Mouse (Mus musculus): ENCODE results near the gene Adk. TPM values are rescaled to one million over a fixed set of nuclear protein-coding genes. Genes with fewer than 3 reads are reported as not detected.

The Adk gene
- total and polyA plus RNA-seq, 3 experiments: 47.9 to 129 (median 59.0) TPM

DNA sequence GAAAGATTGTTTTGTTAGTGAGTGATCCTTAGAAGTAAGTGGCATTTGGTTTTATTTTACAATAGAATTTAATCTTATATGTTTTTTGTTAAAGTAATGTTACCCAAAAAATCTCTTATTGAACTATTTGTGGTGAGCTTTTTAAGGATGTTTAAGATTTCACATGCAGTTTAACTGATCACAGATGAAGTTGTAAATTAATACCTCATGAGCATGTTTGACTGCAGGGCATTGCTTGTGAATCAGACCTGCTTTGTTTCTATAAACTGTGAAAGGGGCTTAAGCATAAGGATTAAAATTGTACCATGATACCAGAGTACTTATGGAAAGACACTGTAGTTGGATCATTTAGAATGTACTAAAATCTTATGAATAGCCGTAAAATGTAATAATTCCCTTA is 94.8 kb downstream of the Adk start:
- H3K4me2 ChIP-seq (ENCODE audit: insufficient read depth, low read depth, poor library complexity, severe bottlenecking): no peak overlapping the region
- H3K9ac ChIP-seq (ENCODE audit: insufficient read depth, low read depth): no peak overlapping the region
- dilution Hi-C loops (cut with MboI; ENCODE audit: extremely low pct_ligation_motif_present, extremely low pct_unique_long_range_greater_than_20kb, low sequenced_read_pairs) (no loop called here), in situ Hi-C loops (cut with MboI; ENCODE audit: low pct_ligation_motif_present, low pct_unique_long_range_greater_than_20kb, low sequenced_read_pairs) (loop anchor here (5.0 to 10.0 kb wide), 2 partner anchors 458 to 515 kb away; no protein-coding TSS in a partner anchor)
- no peak for TF ChIP-seq ELF1 (IDR thresholded peaks at IDR 0.05; ENCODE audit: low read depth, low read length)
- TF ChIP-seq MAFK (IDR thresholded peaks at IDR 0.05; ENCODE audit: insufficient replicate concordance, low read length): no peak
- TF ChIP-seq BHLHE40 (IDR thresholded peaks at IDR 0.05; ENCODE audit: low read depth, low read length): no peak
- no peak for TF ChIP-seq MAX (IDR thresholded peaks at IDR 0.05; ENCODE audit: low read length)
- TF ChIP-seq ZNF384 (IDR thresholded peaks at IDR 0.05; ENCODE audit: low read depth, low read length): no peak
- no peak for TF ChIP-seq POLR2A (IDR thresholded peaks at IDR 0.05; ENCODE audit: low read depth, low read length)
- no peak for TF ChIP-seq IRF4 (IDR thresholded peaks at IDR 0.05; ENCODE audit: low read depth, low read length)
- TF ChIP-seq PAX5 (IDR thresholded peaks at IDR 0.05; ENCODE audit: low read length): no peak
- no peak for TF ChIP-seq NRF1 (IDR thresholded peaks at IDR 0.05; ENCODE audit: low read depth, low read length)
- H3K4me1 ChIP-seq (ENCODE audit: control insufficient read depth in 1 of 2, insufficient read depth in 2 of 2): peaks cover 2 to 15% of the 10 kb centered on the region in 2 experiments; a peak in 2 of 4 replicates
- no peak overlapping the region for H3K4me3 ChIP-seq (replicated peaks in 1 of 3; ENCODE audit: low read depth in 2 of 3, low read length in 2 of 3, poor library complexity in 1 of 3)
- no peaks in the 10 kb centered on the region for H3K27me3 ChIP-seq (replicated peaks)
- H3K36me3 ChIP-seq (replicated peaks in 1 of 2; ENCODE audit: control insufficient read depth in 1 of 2, insufficient read depth in 1 of 2, low read length in 1 of 2): no peaks in the 10 kb centered on the region
- H3K9me3 ChIP-seq (replicated peaks; ENCODE audit: low read length): no peaks in the 10 kb centered on the region
- DNase-seq (ENCODE audit: extremely low read depth): no peak
- H3K79me2 ChIP-seq (replicated peaks; ENCODE audit: control insufficient read depth, extremely low read depth, insufficient read depth, poor library complexity, severe bottlenecking): no peaks in the 10 kb centered on the region
- H3K27ac ChIP-seq (ENCODE audit: insufficient read depth, low read depth): no peak overlapping the region

GRCm38 (mm10) chr14:21150301-21150700 is 97.9 kb downstream of the Adk start:
- no peak overlapping the region for H3K4me3 ChIP-seq (replicated peaks in 1 of 3; ENCODE audit: low read depth in 2 of 3, low read length in 2 of 3, poor library complexity in 1 of 3)
- peaks cover 0 to 2% of the 10 kb centered on the region in 2 experiments for H3K36me3 ChIP-seq (replicated peaks in 1 of 2; ENCODE audit: control insufficient read depth in 1 of 2, insufficient read depth in 1 of 2, low read length in 1 of 2)
- H3K9ac ChIP-seq (ENCODE audit: insufficient read depth, low read depth): no peak overlapping the region
- H3K9me3 ChIP-seq (replicated peaks; ENCODE audit: low read length): no peaks in the 10 kb centered on the region
- H3K79me2 ChIP-seq (replicated peaks; ENCODE audit: control insufficient read depth, extremely low read depth, insufficient read depth, poor library complexity, severe bottlenecking): no peaks in the 10 kb centered on the region
- H3K4me1 ChIP-seq (ENCODE audit: control insufficient read depth in 1 of 2, insufficient read depth in 2 of 2): 0 out of 4 replicates have a peak, but pooled peaks cover 0 to 2% of the 10 kb centered on the region in 2 experiments
- H3K27ac ChIP-seq (ENCODE audit: insufficient read depth, low read depth): no peak overlapping the region
- dilution Hi-C loops (cut with MboI; ENCODE audit: extremely low pct_ligation_motif_present, extremely low pct_unique_long_range_greater_than_20kb, low sequenced_read_pairs) (no loop called here), in situ Hi-C loops (cut with MboI; ENCODE audit: low pct_ligation_motif_present, low pct_unique_long_range_greater_than_20kb, low sequenced_read_pairs) (no loop called here)
- H3K4me2 ChIP-seq (ENCODE audit: insufficient read depth, low read depth, poor library complexity, severe bottlenecking): no peak overlapping the region
- TF ChIP-seq RCOR1 (conservative IDR thresholded peaks at IDR 0.05; ENCODE audit: low read depth, low read length): no peak
- TF ChIP-seq JUND (conservative IDR thresholded peaks at IDR 0.05; ENCODE audit: low read depth, low read length): no peak
- TF ChIP-seq NELFE (IDR thresholded peaks at IDR 0.05; ENCODE audit: low read depth, low read length): no peak
- TF ChIP-seq UBTF (IDR thresholded peaks at IDR 0.05; ENCODE audit: low read depth, low read length): no peak
- no peak for TF ChIP-seq CTCF (conservative IDR thresholded peaks at IDR 0.05 in 1 of 2, IDR thresholded peaks at IDR 0.05 in 1 of 2; ENCODE audit: low read depth in 2 of 2, low read length in 2 of 2)
- TF ChIP-seq ZNF384 (IDR thresholded peaks at IDR 0.05; ENCODE audit: low read depth, low read length): no peak
- TF ChIP-seq KAT2A (IDR thresholded peaks at IDR 0.05; ENCODE audit: insufficient replicate concordance, low read length): no peak
- no peak for TF ChIP-seq ZMIZ1 (IDR thresholded peaks at IDR 0.05; ENCODE audit: low read depth, low read length)
- no peak for TF ChIP-seq ZC3H11A (IDR thresholded peaks at IDR 0.05; ENCODE audit: low read depth, low read length)
- TF ChIP-seq MEF2A (IDR thresholded peaks at IDR 0.05; ENCODE audit: borderline replicate concordance, low read depth, low read length): no peak
- TF ChIP-seq TBP (conservative IDR thresholded peaks at IDR 0.05; ENCODE audit: low read depth, low read length): no peak
- no peak for TF ChIP-seq POLR2A (IDR thresholded peaks at IDR 0.05; ENCODE audit: low read depth, low read length)
- TF ChIP-seq JUN (IDR thresholded peaks at IDR 0.05; ENCODE audit: insufficient read depth, low read depth, low read length): no peak
- no peak for TF ChIP-seq CHD2 (IDR thresholded peaks at IDR 0.05; ENCODE audit: low read length)
- no peak for TF ChIP-seq PAX5 (IDR thresholded peaks at IDR 0.05; ENCODE audit: low read length)
- TF ChIP-seq HCFC1 (IDR thresholded peaks at IDR 0.05; ENCODE audit: low read depth, low read length): no peak
- no peak for TF ChIP-seq TCF12 (IDR thresholded peaks at IDR 0.05; ENCODE audit: low read depth, low read length)
- no peaks in the 10 kb centered on the region for H3K27me3 ChIP-seq (replicated peaks)
- no peak for DNase-seq (ENCODE audit: extremely low read depth)

Data from CH12.LX (cell line).